Mouse (Mus musculus): ENCODE results near the gene Pcbp2. TPM values are rescaled to one million over a fixed set of nuclear protein-coding genes. Genes with fewer than 3 reads are reported as not detected.

The Pcbp2 gene
- total RNA-seq, 2 experiments from 2014 or later: 449 to 472 TPM

- DNase-seq (ENCODE audit: extremely low spot score in 1 of 2, low spot score in 1 of 2): no peak
These were observed 49.1 kb downstream of the Pcbp2 start for GRCm38 (mm10) chr15:102519211-102520141.

- no peak for DNase-seq (ENCODE audit: extremely low spot score in 1 of 2, low spot score in 1 of 2)
These were observed 50.1 kb downstream of the Pcbp2 start for GRCm38 (mm10) chr15:102520416-102520815.

GRCm38 (mm10) chr15:102521480-102521879, 51.1 kb downstream of the Pcbp2 start:
- DNase-seq (ENCODE audit: extremely low spot score in 1 of 2, low spot score in 1 of 2): no peak

GRCm38 (mm10) chr15:102524892-102525485, 54.6 kb downstream of the Pcbp2 start, which contains the start of gene Npff:
Gene Npff, minus strand, starts transcription at chr15:102524942.
- peak; percentile 68 to 83 for DNase-seq (ENCODE audit: extremely low spot score in 1 of 2, low spot score in 1 of 2)

GRCm38 (mm10) chr15:102526111-102527002, 56.0 kb downstream of the Pcbp2 start:
- DNase-seq (ENCODE audit: extremely low spot score in 1 of 2, low spot score in 1 of 2): no peak

- DNase-seq (ENCODE audit: extremely low spot score in 1 of 2, low spot score in 1 of 2): no peak
These were observed 57.6 kb downstream of the Pcbp2 start for GRCm38 (mm10) chr15:102527936-102528335.

- no peak for DNase-seq (ENCODE audit: extremely low spot score in 1 of 2, low spot score in 1 of 2)
These were observed 58.1 kb downstream of the Pcbp2 start for GRCm38 (mm10) chr15:102528396-102528795.

GRCm38 (mm10) chr15:102530566-102530965, 60.2 kb downstream of the Pcbp2 start:
- DNase-seq (ENCODE audit: extremely low spot score in 1 of 2, low spot score in 1 of 2): no peak

GRCm38 (mm10) chr15:102531586-102531985, 61.2 kb downstream of the Pcbp2 start:
- DNase-seq (ENCODE audit: extremely low spot score in 1 of 2, low spot score in 1 of 2): no peak

GRCm38 (mm10) chr15:102532106-102532900, 62.0 kb downstream of the Pcbp2 start:
- DNase-seq (ENCODE audit: extremely low spot score in 1 of 2, low spot score in 1 of 2): no peak

- no peak for DNase-seq (ENCODE audit: extremely low spot score in 1 of 2, low spot score in 1 of 2)
These were observed 63.6 kb downstream of the Pcbp2 start for GRCm38 (mm10) chr15:102533926-102534325.

- no peak for DNase-seq (ENCODE audit: extremely low spot score in 1 of 2, low spot score in 1 of 2)
These were observed 74.5 kb downstream of the Pcbp2 start for GRCm38 (mm10) chr15:102544801-102545200.

- DNase-seq (ENCODE audit: extremely low spot score in 1 of 2, low spot score in 1 of 2): no peak
These were observed 75.9 kb downstream of the Pcbp2 start for GRCm38 (mm10) chr15:102546246-102546645.

GRCm38 (mm10) chr15:102546677-102547427, 76.5 kb downstream of the Pcbp2 start:
- peak; percentile 64 to 73 for DNase-seq (ENCODE audit: extremely low spot score in 1 of 2, low spot score in 1 of 2)

GRCm38 (mm10) chr15:102547478-102547877, 77.1 kb downstream of the Pcbp2 start:
- DNase-seq (ENCODE audit: extremely low spot score in 1 of 2, low spot score in 1 of 2): no peak
